10 mouse cellular contexts compared by ENCODE assay signal in genomic region chr11:45855407-45856148, GRCm38 (mm10). TPM values are rescaled to one million over a fixed set of nuclear protein-coding genes. Genes with fewer than 3 reads are reported as not detected.
DNase-seq lines count a peak whose midpoint lies in the region; ATAC-seq and TF ChIP-seq lines count a peak whose summit lies in the region.
"Had no signal": no experiment of that assay in that cellular context is flagged by ENCODE, and none has a peak within 500 bp of the region (broad histone marks: within the 10 kb centered on the region; RNA-seq: fewer than 3 reads in every experiment).

No protein-coding gene starts in this region.

- no peak; the same call in 1 of the 2 replicates for TF ChIP-seq CTCF in kidney, postnatal 0 days (IDR thresholded peaks at IDR 0.05; ENCODE audit: low read depth)

- H3K9ac ChIP-seq in limb, embryonic 11.5 days (ENCODE audit: low read length): 0 out of 2 replicates have a peak overlapping the region, but pooled peaks have one; percentile 5
- no peak overlapping the region for H3K9ac ChIP-seq in kidney, postnatal 0 days (ENCODE audit: low read depth, low read length)
- H3K9ac ChIP-seq in midbrain, embryonic 11.5 days (ENCODE audit: low read length): no peak overlapping the region
- H3K9ac ChIP-seq: hindbrain, embryonic 15.5 days had no signal

- H3K4me1 ChIP-seq in limb, embryonic 11.5 days (ENCODE audit: control insufficient read depth, insufficient read depth, low read length): peaks cover 5% of the 10 kb centered on the region; the same call in 1 of the 2 replicates
- H3K4me1 ChIP-seq in limb, embryonic 10.5 days: peaks cover 12% of the 10 kb centered on the region; the same call in 1 of the 2 replicates
- H3K4me1 ChIP-seq in erythroblast, embryonic 14.5 days (ENCODE audit: control insufficient read depth): peaks cover 82% of the 10 kb centered on the region
- H3K4me1 ChIP-seq in kidney, postnatal 0 days (replicated peaks; ENCODE audit: insufficient read depth, low read length): peaks cover 17% of the 10 kb centered on the region
- H3K4me1 ChIP-seq in midbrain, embryonic 11.5 days (ENCODE audit: control insufficient read depth, insufficient read depth, low read length): peaks cover 6% of the 10 kb centered on the region; the same call in 1 of the 2 replicates

- no peaks in the 10 kb centered on the region for H3K27me3 ChIP-seq in limb, embryonic 11.5 days (ENCODE audit: control insufficient read depth, insufficient read depth, low read length)
- H3K27me3 ChIP-seq in limb, embryonic 10.5 days (ENCODE audit: low read depth, poor library complexity, severe bottlenecking): no peaks in the 10 kb centered on the region
- no peaks in the 10 kb centered on the region for H3K27me3 ChIP-seq in erythroblast, embryonic 14.5 days (ENCODE audit: control insufficient read depth)
- H3K27me3 ChIP-seq in kidney, postnatal 0 days (ENCODE audit: insufficient read depth, low read length): no peaks in the 10 kb centered on the region
- no peaks in the 10 kb centered on the region for H3K27me3 ChIP-seq in midbrain, embryonic 11.5 days (ENCODE audit: control insufficient read depth, insufficient read depth, low read length)
- H3K27me3 ChIP-seq: hindbrain, embryonic 15.5 days had no signal

- H3K4me2 ChIP-seq in limb, embryonic 11.5 days (ENCODE audit: low read depth, severe bottlenecking): no peak overlapping the region
- H3K4me2 ChIP-seq in kidney, postnatal 0 days (ENCODE audit: low read length): peak overlapping the region; percentile 21
- no peak overlapping the region for H3K4me2 ChIP-seq in midbrain, embryonic 11.5 days
- H3K4me2 ChIP-seq: hindbrain, embryonic 15.5 days had no signal

- no peak for DNase-seq in limb, embryonic 11.5 days (ENCODE audit: low spot score)
- no peak for DNase-seq in limb, embryonic 10.5 days (ENCODE audit: low spot score)
- DNase-seq in kidney, postnatal 0 days (ENCODE audit: low spot score): no peak
- DNase-seq in midbrain, embryonic 11.5 days (ENCODE audit: low spot score, missing footprints): no peak
- no peak for DNase-seq in frontal cortex, postnatal 14 days (ENCODE audit: low spot score in 2 of 2)
- no peak for DNase-seq in MN1 (ENCODE audit: low spot score)
- DNase-seq: cerebellum, adult 11-12 months had no signal

- H3K4me3 ChIP-seq in limb, embryonic 11.5 days (ENCODE audit: low read depth, low read length): no peak overlapping the region
- H3K4me3 ChIP-seq in limb, embryonic 10.5 days: no peak overlapping the region
- H3K4me3 ChIP-seq in erythroblast, embryonic 14.5 days (replicated peaks): peak overlapping the region; percentile 59
- H3K4me3 ChIP-seq in kidney, postnatal 0 days (replicated peaks; ENCODE audit: low read depth, low read length): no peak overlapping the region
- H3K4me3 ChIP-seq in midbrain, embryonic 11.5 days (ENCODE audit: low read depth, low read length): no peak overlapping the region
- H3K4me3 ChIP-seq: hindbrain, embryonic 15.5 days had no signal

- H3K36me3 ChIP-seq in limb, embryonic 11.5 days (ENCODE audit: control insufficient read depth, insufficient read depth, low read length): 0 out of 2 replicates have a peak, but pooled peaks cover 2% of the 10 kb centered on the region
- peaks cover 56% of the 10 kb centered on the region for H3K36me3 ChIP-seq in limb, embryonic 10.5 days
- peaks cover 71% of the 10 kb centered on the region for H3K36me3 ChIP-seq in erythroblast, embryonic 14.5 days (ENCODE audit: control insufficient read depth)
- peaks cover 4% of the 10 kb centered on the region; the same call in 1 of the 2 replicates for H3K36me3 ChIP-seq in kidney, postnatal 0 days (ENCODE audit: insufficient read depth, low read length)
- H3K36me3 ChIP-seq in midbrain, embryonic 11.5 days (ENCODE audit: control insufficient read depth, insufficient read depth, low read length): no peaks in the 10 kb centered on the region
- H3K36me3 ChIP-seq: hindbrain, embryonic 15.5 days had no signal

- no peaks in the 10 kb centered on the region for H3K9me3 ChIP-seq in limb, embryonic 11.5 days (ENCODE audit: control insufficient read depth, low read length)
- no peaks in the 10 kb centered on the region for H3K9me3 ChIP-seq in limb, embryonic 10.5 days (replicated peaks)
- H3K9me3 ChIP-seq in erythroblast, embryonic 14.5 days (ENCODE audit: control insufficient read depth, low read length): no peaks in the 10 kb centered on the region
- H3K9me3 ChIP-seq in kidney, postnatal 0 days (replicated peaks; ENCODE audit: low read length): no peaks in the 10 kb centered on the region
- H3K9me3 ChIP-seq in midbrain, embryonic 11.5 days (ENCODE audit: control insufficient read depth, low read length): no peaks in the 10 kb centered on the region
- H3K9me3 ChIP-seq: hindbrain, embryonic 15.5 days had no signal

- no peak for ATAC-seq in limb, embryonic 11.5 days (ENCODE audit: insufficient number of reproducible peaks, low FRiP score, low TSS enrichment, low read depth)
- ATAC-seq in kidney, postnatal 0 days (replicated peaks; ENCODE audit: low FRiP score, low read depth): no peak
- ATAC-seq in megakaryocyte-erythroid progenitor cell, adult 5-6 weeks (replicated peaks; ENCODE audit: low FRiP score, low TSS enrichment, poor library complexity, severe bottlenecking): peak; percentile 88
- ATAC-seq in midbrain, embryonic 11.5 days (ENCODE audit: low FRiP score): no peak

- H3K27ac ChIP-seq in limb, embryonic 11.5 days (replicated peaks; ENCODE audit: low read depth, low read length): no peak overlapping the region
- H3K27ac ChIP-seq in limb, embryonic 10.5 days: no peak overlapping the region
- peak overlapping the region; percentile 50 for H3K27ac ChIP-seq in kidney, postnatal 0 days
- H3K27ac ChIP-seq in midbrain, embryonic 11.5 days (ENCODE audit: low read depth, low read length): no peak overlapping the region
- H3K27ac ChIP-seq: hindbrain, embryonic 15.5 days had no signal

- WGBS in limb, embryonic 11.5 days: 79% methylated on average over 7 of the region's 7 CpGs
- 82% methylated on average over 7 of the region's 7 CpGs for WGBS in limb, embryonic 10.5 days
- WGBS in kidney, postnatal 0 days: 45% methylated on average over 7 of the region's 7 CpGs
- WGBS in midbrain, embryonic 11.5 days: 80% methylated on average over 7 of the region's 7 CpGs

RNA-seq across cellular contexts. Expression of gene Clint1, which starts 3.7 kb away (rescaled TPM):
- polyA plus RNA-seq in limb, embryonic 11.5 days (2014; fragmentation: Nextera tagmentation; extraction: Ambion mirVana): 77.6 and 81.0 TPM in 2 replicates
- 73.0 and 81.5 TPM in 2 replicates for polyA plus RNA-seq in limb, embryonic 10.5 days (2016; fragmentation: Nextera tagmentation; extraction: Ambion mirVana)
- polyA plus RNA-seq in erythroblast, embryonic 14.5 days (2012): 1.7 and 2.0 TPM in 2 replicates
- 88.4 and 90.3 TPM in 2 replicates for polyA plus RNA-seq in kidney, postnatal 0 days (2015; fragmentation: Nextera tagmentation; extraction: Ambion mirVana)
- total RNA-seq in megakaryocyte-erythroid progenitor cell, adult 5-6 weeks (2014; fragmentation: Nextera tagmentation): 121 and 126 TPM in 2 replicates
- 174 and 179 TPM in 2 replicates for total RNA-seq in megakaryocyte-erythroid progenitor cell, adult 5-6 weeks (2017)
- polyA plus RNA-seq in midbrain, embryonic 11.5 days (2014; fragmentation: Nextera tagmentation; extraction: Ambion mirVana): 60.9 and 63.5 TPM in 2 replicates

Comparison
In these comparisons a context has a peak if more than half of its experiments do, and no peak if none do; other contexts are left out.
1. RNA of gene Clint1, which starts 3.7 kb away (polyA plus RNA-seq): 88.4 to 90.3 TPM in kidney, postnatal 0 days, 73.0 to 81.5 TPM in limb, embryonic 10.5 days, 77.6 to 81.0 TPM in limb, embryonic 11.5 days and 60.9 to 63.5 TPM in midbrain, embryonic 11.5 days; 1.7 to 2.0 TPM in erythroblast, embryonic 14.5 days; every median in the first group is over 10 times any median in the second.